Mouse (Mus musculus) spleen, postnatal 4 days (tissue): ENCODE data around the gene Sox2.

ENCODE experiments used
- DNase-seq, 2 experiments: peaks; one replicate each; pipeline ENCODE4 v3.0.0; 2022; ENCODE audit warnings: low spot score in 2 of 2

The Sox2 gene

DNA sequence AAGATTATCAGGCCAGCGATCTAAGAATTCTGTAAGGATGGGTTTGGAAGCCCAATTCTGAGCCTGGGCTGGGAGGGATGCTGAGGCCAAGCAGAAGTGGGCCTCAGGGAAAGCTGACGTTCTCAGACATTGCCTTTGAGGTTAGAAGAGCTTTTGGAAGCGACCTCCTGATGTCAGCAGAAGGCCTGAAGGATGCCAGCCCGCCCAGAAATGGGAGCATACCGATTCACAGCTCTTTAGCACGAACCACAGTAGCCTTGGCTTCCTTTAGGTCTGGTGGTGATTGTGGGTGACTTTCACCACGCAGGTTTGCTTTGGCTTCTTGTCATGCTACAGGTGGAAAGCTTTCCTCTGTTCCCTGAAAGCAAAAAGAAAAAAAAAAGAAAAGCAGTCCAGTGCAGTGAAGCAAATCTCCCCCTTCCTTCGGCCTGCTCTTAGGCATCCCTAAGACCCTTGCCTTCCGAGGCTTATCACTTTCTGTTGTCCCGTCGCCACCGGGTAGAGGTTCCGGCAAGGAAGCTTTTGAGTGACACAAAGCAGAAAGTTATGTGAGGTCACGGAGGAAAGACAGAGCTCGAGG is 6.6 kb upstream of the Sox2 start:
- no peak for DNase-seq

DNA sequence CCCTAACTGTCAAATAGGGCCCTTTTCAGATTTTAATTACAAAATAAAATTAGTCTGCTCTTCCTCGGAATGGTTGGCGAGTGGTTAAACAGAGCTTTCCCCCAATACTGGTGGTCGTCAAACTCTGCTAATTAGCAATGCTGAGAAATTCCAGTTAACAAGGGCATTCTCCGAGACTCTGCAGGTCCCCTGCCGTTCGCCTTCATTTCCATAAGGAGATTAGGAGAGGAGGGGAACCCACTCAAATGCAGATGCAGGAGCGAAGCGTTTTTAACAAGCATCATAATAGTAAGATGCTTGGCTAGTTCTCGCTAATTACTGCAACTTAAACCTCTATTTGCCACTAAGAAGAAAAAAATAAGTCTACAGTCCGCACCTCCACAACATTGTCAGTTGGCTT is 4.0 kb upstream of the Sox2 start:
- no peak for DNase-seq

DNA sequence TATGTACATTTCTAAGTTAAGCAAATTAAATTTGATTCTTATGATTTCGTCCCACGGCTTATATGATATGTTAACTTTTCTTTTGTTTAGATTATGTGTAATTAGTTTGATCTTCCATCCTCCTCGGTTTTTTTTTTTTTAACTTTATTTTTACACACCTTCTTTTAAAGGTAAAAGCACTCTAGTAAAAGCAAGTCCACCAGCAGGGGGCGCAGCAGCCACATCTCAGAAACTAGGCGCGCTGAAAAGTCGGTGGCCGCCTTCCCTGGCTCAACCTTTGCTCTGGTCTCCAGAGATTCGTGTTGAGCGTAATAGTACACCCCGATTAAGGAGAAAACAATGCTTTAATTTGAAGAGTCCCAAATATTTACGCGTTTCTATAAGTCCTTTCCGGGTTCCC is 2.5 kb upstream of the Sox2 start:
- DNase-seq: peak; percentile 34 to 74

DNA sequence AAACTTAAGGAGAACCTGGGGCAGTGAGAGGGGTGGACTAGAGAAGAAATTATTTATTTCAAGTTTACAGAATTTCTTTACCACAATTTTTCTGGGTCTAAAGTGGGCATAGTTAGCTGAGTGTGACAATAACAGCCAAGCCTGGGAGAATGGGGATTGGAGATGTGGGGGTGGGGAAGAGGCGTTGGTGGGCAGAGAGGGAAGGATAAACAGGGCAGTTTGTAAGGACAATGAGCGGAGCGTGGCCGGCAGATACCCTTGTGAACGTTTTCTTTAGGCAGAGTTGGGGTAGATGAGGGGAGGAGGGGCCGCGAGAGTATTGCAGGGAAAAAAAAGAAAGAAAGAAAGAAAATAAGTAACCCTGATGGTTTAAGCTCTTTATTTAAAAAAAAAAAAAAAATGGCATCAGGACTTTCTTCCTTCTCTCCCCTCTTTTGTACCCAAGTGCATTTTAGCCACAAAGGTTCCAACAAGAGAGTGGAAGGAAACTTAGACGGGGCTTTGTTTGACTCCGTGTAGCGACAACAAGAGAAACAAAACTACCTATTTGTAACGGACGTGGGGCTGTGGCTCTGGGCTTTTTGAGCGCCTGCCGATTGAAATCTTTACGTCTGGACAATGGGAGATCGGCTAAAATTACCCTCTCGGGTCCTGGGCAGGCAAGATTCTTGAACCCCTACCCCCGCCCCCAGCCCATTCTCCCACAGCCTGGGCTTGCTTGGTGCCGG is 1.9 kb upstream of the Sox2 start:
- DNase-seq: no peak

DNA sequence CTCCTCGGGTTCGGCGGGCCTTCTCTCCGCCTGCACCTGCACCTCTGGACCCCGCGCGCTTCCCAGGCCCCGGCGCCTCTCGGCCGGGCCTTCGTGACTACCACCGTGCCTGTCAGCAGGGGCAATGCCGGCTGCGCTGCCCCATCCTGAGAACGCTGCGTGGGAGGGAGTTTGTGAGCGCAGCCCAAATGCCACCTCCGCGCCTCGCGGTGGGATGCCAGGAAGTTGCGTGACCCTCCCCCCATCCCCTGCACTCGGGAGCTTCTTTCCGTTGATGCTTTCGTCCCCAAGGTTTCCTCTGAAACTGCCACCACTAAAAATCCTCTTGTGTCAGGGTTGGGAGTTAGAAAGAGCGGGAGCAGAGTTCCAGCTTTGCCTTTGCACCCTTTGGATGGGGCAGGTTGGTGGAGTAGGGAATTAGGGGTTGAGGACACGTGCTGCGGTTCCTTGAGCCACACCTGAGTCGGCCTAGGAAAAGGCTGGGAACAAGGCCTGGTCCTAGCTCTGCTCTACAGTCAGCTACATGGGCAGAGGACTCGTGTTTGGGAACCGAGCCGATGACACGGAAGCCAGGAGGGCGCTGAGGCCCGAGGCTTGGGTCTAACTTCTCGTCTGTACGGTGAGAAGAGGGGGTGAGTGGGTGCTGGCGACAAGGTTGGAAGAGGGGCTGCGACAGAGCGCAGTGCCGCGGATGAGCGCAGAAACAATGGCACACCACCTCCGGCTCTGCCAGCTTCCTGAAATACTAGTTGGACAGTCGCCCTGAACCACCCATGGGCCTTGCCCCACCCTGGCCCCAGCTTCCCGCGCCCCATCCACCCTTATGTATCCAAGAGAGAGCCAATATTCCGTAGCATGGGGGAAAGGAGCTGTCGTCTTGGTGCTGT is 1.1 kb upstream of the Sox2 start:
- no peak for DNase-seq

DNA sequence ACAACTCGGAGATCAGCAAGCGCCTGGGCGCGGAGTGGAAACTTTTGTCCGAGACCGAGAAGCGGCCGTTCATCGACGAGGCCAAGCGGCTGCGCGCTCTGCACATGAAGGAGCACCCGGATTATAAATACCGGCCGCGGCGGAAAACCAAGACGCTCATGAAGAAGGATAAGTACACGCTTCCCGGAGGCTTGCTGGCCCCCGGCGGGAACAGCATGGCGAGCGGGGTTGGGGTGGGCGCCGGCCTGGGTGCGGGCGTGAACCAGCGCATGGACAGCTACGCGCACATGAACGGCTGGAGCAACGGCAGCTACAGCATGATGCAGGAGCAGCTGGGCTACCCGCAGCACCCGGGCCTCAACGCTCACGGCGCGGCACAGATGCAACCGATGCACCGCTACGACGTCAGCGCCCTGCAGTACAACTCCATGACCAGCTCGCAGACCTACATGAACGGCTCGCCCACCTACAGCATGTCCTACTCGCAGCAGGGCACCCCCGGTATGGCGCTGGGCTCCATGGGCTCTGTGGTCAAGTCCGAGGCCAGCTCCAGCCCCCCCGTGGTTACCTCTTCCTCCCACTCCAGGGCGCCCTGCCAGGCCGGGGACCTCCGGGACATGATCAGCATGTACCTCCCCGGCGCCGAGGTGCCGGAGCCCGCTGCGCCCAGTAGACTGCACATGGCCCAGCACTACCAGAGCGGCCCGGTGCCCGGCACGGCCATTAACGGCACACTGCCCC is 586 bp downstream of the Sox2 start:
- no peak for DNase-seq

DNA sequence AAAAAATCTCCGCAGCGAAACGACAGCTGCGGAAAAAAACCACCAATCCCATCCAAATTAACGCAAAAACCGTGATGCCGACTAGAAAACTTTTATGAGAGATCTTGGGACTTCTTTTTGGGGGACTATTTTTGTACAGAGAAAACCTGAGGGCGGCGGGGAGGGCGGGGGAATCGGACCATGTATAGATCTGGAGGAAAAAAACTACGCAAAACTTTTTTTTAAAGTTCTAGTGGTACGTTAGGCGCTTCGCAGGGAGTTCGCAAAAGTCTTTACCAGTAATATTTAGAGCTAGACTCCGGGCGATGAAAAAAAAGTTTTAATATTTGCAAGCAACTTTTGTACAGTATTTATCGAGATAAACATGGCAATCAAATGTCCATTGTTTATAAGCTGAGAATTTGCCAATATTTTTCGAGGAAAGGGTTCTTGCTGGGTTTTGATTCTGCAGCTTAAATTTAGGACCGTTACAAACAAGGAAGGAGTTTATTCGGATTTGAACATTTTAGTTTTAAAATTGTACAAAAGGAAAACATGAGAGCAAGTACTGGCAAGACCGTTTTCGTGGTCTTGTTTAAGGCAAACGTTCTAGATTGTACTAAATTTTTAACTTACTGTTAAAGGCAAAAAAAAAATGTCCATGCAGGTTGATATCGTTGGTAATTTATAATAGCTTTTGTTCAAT is 1.4 kb downstream of the Sox2 start:
- no peak for DNase-seq

DNA sequence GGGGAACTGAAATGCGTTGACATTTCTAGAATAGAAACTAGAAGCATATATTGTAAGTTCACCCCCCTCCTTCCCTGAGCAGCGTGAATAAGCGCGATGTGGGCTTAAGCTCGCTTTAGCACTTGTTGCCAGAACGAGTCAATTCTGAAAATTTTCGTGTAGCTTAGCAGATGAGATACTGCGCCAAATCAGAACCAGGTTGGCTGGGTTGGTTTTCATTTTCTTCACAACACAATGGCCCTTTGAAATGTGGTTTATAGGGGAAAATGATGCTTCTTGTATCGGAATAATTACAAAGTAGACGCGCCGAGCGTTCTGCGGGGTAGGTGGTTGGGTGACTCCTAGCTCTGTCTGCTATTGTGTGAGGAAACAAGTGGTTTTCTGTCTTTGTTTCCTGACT is 2.4 kb downstream of the Sox2 start:
- no peak for DNase-seq

DNA sequence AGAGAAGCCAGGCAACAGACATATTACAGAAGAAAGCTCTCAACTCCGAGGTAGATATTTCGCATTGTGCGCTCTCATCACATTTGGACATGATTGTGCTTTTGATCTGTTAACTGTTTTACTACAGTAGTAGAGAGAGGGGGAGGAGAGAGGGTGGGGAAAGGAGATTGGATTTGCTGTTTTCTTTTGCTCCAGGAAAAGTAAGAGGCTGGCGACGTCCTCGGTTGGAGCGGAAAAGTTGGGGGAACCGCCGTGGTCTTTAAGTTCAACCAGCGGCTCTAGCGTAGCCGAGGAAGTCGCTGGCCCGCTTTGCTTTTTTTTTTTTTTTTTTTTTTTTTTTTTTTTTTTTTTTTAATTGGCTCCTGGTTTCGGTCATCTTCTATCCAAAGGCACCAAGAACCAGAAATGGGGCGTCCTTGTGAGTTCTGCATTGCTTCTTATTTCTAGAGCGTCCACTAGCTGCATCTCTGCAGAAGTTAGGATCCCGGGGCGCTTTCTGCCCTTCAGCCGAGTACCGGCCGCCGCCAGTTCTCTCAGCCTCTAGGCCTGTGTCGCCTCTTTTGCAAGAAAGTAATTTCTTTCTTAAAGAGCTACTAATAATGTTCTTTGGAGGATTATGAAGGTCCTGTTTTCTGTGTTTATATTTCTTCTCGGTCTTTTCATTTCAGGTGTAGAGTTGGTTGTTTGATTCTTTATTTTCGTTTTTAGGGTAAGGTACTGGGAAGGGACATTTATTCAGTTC is 3.2 kb downstream of the Sox2 start:
- DNase-seq: no peak

DNA sequence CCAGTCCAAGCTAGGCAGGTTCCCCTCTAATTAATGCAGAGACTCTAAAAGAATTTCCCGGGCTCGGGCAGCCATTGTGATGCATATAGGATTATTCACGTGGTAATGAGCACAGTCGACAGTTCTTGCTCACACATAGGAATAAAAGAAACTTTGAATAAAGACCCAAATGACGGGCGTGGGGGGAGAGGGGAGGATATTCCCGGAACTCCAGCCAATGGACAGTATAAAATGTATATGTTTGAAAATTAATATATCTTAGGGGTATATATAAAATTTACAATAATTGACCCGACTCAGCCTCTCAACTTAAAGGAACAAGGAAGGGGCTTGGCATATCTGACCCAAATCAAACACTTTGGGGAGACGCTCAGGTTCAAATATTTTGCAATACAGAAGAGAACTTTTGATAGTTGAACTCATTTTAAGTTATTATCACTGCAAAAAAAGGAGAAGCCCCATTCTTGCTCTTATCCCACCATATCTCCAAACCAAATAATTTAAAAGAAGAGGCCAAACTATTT is 3.8 kb downstream of the Sox2 start:
- DNase-seq: no peak

DNA sequence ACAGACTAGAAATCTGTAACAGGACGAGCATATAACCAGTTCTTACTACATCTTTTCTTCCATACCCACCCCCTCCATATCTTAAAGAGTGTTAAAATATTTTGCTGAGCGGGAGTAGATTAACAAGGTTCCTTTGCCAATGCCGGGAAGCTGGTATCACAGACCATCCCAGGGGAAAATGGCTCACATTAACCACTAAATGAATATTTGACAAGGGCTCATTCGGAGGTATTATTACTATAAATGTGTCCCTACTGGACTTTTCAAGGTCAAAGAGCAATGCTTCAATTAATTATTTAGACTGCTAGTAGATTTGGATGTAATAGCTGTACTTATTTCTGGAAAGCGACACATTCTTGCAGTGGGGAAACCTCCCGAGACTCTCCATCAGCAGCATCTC is 4.6 kb downstream of the Sox2 start:
- no peak for DNase-seq

DNA sequence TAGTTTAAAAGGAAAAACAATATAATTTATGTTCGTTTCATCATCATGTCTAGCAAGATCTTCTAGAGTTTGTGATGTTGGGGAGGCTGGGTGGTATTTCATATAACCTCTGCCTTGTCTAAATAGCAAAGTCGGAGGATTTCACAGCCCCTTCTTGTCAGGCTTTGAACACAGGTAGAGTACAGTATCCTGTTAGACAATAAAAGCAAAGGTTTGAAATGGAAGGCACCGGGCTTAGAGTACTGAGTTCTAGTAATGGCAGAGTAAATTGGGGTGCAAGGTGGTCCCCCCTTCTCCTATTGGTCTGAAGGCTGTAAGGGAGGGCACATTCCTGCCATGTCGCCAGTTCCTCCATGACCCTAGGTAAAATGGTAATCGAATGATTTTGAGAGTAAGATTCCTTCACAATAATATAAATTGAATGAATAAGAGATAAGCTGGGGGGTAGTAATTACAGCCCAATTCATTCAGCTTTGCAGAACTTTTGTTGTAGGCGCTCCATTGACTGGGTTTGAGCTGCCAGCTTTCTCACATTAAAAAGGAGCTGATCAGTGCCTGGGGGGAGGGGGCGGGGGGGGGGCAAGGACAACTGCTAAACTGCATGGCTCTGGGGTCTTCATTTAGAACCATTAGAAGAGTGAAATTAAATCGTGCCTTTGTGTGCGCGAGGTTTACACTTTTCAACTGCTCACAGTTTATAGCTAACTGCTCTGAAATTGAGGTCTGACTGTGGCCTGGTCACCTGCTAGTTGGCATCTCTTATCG is 5.3 kb downstream of the Sox2 start:
- DNase-seq: no peak

DNA sequence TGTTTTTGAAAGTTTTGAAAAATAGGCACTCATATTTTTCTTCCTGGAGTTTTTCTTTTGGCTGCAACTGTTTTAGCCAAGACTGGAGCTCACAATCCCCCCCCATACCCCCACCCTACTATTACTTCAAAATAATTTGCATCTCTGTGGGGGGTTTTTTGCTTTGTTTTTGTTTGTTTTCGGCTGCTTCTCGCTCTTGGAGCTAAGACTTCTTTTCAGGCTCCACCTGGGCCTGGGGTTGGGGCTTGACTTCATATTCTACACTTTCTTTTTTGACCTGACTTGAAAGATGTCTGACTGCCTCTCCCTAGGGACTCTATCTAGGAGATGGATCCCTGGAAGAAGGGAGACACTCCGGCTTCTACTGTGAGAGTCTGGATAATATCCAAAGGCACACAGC is 5.9 kb downstream of the Sox2 start:
- no peak for DNase-seq

DNA sequence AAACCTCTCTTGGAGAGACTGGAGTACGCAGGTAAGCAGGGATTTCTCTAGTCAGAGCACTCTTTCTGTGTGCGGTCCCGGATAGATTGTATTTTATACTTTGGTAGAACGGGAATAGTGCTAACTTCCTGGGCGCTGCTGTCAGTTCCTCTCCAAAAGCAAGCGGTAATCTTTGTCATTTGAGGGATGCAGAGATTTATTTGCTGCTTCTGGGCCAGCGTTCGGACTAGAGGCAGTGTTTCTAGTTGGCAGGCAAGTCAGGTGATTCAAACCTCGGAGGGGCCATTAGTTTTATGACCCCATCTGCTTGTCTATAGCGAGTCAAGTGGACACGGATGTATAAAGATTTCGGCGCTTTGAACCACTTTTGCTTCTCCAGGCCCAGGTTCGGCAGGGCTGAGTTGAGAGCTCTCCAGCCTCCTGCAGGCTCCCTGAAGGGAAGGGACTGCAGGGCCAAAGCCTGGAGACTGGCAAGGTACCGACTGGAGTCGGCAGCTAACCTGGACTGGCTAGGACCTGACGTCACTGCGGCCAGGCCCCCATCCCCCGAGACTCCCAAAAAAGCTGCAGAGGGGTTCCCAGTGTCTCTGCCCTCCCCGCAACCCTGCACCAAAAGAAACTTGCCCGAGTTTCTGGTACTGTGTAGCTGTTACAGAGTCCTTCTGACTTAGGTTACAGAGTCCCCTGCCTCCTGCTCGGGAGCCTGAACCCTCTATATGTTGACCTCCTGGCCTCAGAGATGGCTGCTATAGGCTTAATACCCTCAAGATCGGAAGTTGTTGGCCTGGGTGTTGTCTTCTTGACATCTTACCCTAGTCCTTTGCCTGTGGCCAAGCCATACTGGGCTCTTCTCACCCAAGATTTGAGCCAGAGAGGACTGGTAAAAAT is 6.9 kb downstream of the Sox2 start:
- no peak for DNase-seq

DNA sequence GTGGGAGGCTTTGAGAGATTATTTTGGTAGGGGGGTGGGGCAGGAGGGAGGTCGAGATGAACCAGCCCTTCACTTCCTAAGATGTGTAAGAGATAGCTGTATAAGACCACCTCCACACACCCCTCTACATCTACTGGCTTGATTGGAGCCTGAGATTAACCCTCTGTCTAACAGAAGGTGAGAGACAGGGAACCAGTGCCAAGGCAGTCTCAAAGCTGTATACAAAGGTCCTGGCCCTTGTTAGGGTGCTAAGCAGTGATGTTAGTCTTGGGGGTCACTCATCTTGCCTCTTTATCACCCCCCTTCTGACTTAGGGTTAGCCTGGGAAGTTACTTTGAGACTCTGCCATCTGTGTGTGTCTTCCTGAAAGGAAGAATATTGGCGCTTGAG is 7.5 kb downstream of the Sox2 start:
- DNase-seq: no peak

DNA sequence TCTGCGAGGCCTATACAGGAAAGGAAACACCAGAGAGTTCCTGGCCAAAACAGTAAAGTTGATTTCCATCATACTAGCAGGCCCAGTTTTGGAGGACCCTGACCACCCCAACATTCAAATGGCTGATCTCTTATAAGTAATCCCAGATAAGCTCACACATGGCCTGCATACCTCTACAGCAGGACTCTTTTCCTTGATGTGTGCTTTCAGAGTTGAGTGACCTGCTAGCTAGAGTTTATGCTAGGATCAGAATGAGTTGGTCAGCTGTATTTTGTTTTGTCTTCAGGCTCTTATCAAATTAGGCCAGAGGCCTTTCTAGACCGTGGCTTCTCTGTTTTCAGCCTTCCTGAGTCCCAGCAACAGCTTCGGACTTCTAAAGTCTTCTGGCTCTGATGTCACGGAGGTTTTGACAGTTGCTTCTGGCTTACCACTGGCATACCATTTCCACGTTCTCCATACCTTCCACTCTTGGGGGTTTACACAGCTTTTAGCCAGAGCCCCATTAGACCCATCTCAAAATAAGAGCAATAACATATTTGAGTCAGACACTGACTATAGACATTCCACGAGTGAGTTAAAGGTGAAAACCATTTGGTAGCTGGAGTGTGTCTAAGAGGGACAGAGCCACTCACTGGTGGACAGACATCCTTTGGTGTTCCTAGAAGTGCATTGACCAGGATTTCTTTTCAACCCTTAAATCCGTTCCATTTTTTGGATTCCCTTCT is 8.2 kb downstream of the Sox2 start:
- no peak for DNase-seq

DNA sequence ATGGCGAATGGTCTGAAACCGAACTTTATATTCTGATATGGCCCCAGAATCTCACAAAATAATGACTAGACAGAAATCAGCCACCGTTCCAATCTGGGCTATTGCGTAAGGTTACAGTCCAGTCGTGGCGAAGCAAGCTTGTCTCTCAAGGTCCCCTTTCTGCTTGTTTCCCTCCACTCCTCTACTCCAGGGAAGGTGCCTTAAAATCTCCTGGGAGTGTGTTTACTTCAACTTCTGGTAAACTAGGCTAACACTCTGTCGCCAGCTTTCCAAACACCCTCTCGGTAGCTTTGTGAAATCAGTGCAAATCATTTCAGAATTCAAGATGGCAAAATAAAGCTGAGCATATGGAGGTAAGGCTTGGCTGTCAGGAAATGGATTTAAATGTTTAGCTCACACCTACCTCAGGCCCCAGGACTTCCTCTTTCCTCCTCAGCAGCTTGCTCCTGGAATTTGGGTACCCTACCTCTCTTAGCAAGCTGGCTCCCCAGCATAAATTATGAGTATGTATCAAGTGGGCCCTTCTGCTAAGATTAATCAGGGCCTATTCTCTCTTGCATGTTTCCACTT is 8.8 kb downstream of the Sox2 start:
- no peak for DNase-seq

DNA sequence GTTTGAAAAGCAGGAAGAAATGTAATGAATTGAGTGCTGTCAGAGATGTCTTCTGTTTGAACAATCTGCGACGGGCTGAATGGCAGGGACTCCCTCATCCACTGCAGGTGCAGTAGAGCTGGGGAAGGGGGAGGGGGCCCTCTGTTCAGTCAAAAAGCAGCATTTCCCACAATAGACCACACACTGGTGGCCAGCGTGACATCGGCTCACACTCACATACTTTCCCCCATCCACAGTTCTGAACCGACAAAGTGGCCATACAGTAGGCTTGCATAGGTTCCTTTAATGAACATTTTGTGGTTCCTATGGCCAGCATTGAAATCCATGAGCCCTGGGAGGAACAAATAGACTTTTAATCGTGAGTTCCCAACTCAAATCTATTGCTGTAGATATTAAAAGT is 9.7 kb downstream of the Sox2 start:
- no peak for DNase-seq
